In genomic region chr10:128408591-128409535, GRCm38 (mm10) we compare ENCODE assay signal across 8 mouse cellular contexts. TPM values are rescaled to one million over a fixed set of nuclear protein-coding genes. Genes with fewer than 3 reads are reported as not detected.
DNase-seq lines count a peak whose midpoint lies in the region; ATAC-seq and TF ChIP-seq lines count a peak whose summit lies in the region.

No protein-coding gene starts in this region.

- no peak for TF ChIP-seq CTCF in lung, adult 2 months (IDR thresholded peaks at IDR 0.05; ENCODE audit: insufficient read depth, low read length)
- TF ChIP-seq CTCF in brain, embryonic 14.5 days (IDR thresholded peaks at IDR 0.05; ENCODE audit: borderline replicate concordance, extremely low read depth, insufficient read depth, insufficient read length): no peak
- 0 out of 2 replicates have a peak, but pooled peaks have one; percentile 3 for TF ChIP-seq CTCF in layer of hippocampus, adult 2 months (conservative IDR thresholded peaks at IDR 0.05)

- DNase-seq in lung, adult 2 months: no peak
- no peak for DNase-seq in lung, postnatal 4 days
- peak; percentile 86 for DNase-seq in brain, embryonic 14.5 days (ENCODE audit: low read depth)
- DNase-seq in layer of hippocampus, adult 2 months (ENCODE audit: low spot score in 2 of 2): peak; percentile 32 to 57
- peak; percentile 7 for DNase-seq in lung, postnatal 14 days
- DNase-seq in splenic B cell, adult 2 months (ENCODE audit: low read depth, low spot score): peak; percentile 23
- no peak for DNase-seq in yolk sac, embryonic 10.5 days (ENCODE audit: low spot score)

- H3K4me2 ChIP-seq in forebrain, embryonic 16.5 days (ENCODE audit: low read length): peak overlapping the region; percentile 88

- peak overlapping the region; percentile 90 for H3K27ac ChIP-seq in forebrain, embryonic 16.5 days (ENCODE audit: low read length)
- peak overlapping the region; percentile 96 for H3K27ac ChIP-seq in layer of hippocampus, adult 2 months

- TF ChIP-seq POLR2A in lung, adult 2 months (IDR thresholded peaks at IDR 0.05; ENCODE audit: borderline replicate concordance, extremely low read depth, low read depth, low read length): no peak
- peak; percentile 7; the same call in 1 of the 2 replicates for TF ChIP-seq POLR2A in brain, embryonic 14.5 days (IDR thresholded peaks at IDR 0.05; ENCODE audit: borderline replicate concordance, extremely low read depth, insufficient read depth, insufficient read length, poor library complexity, severe bottlenecking)

- peak overlapping the region; percentile 89 for H3K9ac ChIP-seq in forebrain, embryonic 16.5 days (replicated peaks; ENCODE audit: low read depth, low read length)

- no peaks in the 10 kb centered on the region for H3K27me3 ChIP-seq in forebrain, embryonic 16.5 days (replicated peaks; ENCODE audit: control insufficient read depth, insufficient read depth, low read length)
- no peaks in the 10 kb centered on the region for H3K27me3 ChIP-seq in splenic B cell, adult 2 months (ENCODE audit: control insufficient read depth, insufficient read depth, low read length, poor library complexity, severe bottlenecking)

- peaks cover 18% of the 10 kb centered on the region for H3K4me1 ChIP-seq in lung, adult 2 months (ENCODE audit: control insufficient read depth, insufficient read depth, low read length)
- H3K4me1 ChIP-seq in forebrain, embryonic 16.5 days (replicated peaks; ENCODE audit: control insufficient read depth, insufficient read depth, low read length): peaks cover 39% of the 10 kb centered on the region

- H3K9me3 ChIP-seq in forebrain, embryonic 16.5 days (ENCODE audit: control insufficient read depth, low read length): no peaks in the 10 kb centered on the region

- peak; percentile 13 for ATAC-seq in forebrain, embryonic 16.5 days

- WGBS in lung, adult 2 months: 17% methylated on average over 35 of the region's 35 CpGs
- 17% methylated on average over 35 of the region's 35 CpGs for WGBS in forebrain, embryonic 16.5 days

- H3K4me3 ChIP-seq in lung, adult 2 months (replicated peaks; ENCODE audit: extremely low read depth, low read depth, low read length): peak overlapping the region; percentile 89
- H3K4me3 ChIP-seq in forebrain, embryonic 16.5 days (replicated peaks; ENCODE audit: low read length): peak overlapping the region; percentile 89
- H3K4me3 ChIP-seq in layer of hippocampus, adult 2 months: peak overlapping the region; percentile 97

- no peaks in the 10 kb centered on the region for H3K36me3 ChIP-seq in forebrain, embryonic 16.5 days (ENCODE audit: control insufficient read depth, insufficient read depth)
- peaks cover 6% of the 10 kb centered on the region for H3K36me3 ChIP-seq in splenic B cell, adult 2 months (ENCODE audit: control insufficient read depth, insufficient read depth, low read length, poor library complexity, severe bottlenecking)

RNA-seq across cellular contexts. Expression of gene Nabp2, which starts 2.4 kb away (rescaled TPM):
- 22.1 and 23.4 TPM in 2 replicates for polyA plus RNA-seq in lung, adult 2 months (2012; rRNA removed)
- polyA plus RNA-seq in brain, embryonic 14.5 days (2012; rRNA removed): 96.8 and 102 TPM in 2 replicates
- polyA plus RNA-seq in forebrain, embryonic 16.5 days (2015; fragmentation: Nextera tagmentation; extraction: Ambion mirVana): 139 and 147 TPM in 2 replicates
- total RNA-seq in layer of hippocampus, adult 2 months (2021): 10 to 100 TPM; 88.2 to 93.0 TPM

RNA-seq across cellular contexts. Expression of gene Rnf41, which starts 2.6 kb away (rescaled TPM):
- 24.4 and 25.5 TPM in 2 replicates for polyA plus RNA-seq in lung, adult 2 months (2012; rRNA removed)
- polyA plus RNA-seq in brain, embryonic 14.5 days (2012; rRNA removed): 73.9 and 76.9 TPM in 2 replicates
- polyA plus RNA-seq in forebrain, embryonic 16.5 days (2015; fragmentation: Nextera tagmentation; extraction: Ambion mirVana): 121 and 122 TPM in 2 replicates
- total RNA-seq in layer of hippocampus, adult 2 months (2021): 10 to 100 TPM; 69.5 to 71.8 TPM

RNA-seq across cellular contexts. Expression of gene Slc39a5, which starts 7.8 kb away (rescaled TPM):
- 0.42 TPM in 1 of 2 replicates, not detected in the other for polyA plus RNA-seq in lung, adult 2 months (2012; rRNA removed)
- polyA plus RNA-seq in brain, embryonic 14.5 days (2012; rRNA removed): 0.04 and 0.35 TPM in 2 replicates
- 0.10 and 0.25 TPM in 2 replicates for polyA plus RNA-seq in forebrain, embryonic 16.5 days (2015; fragmentation: Nextera tagmentation; extraction: Ambion mirVana)
- total RNA-seq in layer of hippocampus, adult 2 months (2021): under 1 TPM in 1 of 2 experiments, not detected in 1; 0.29 TPM

RNA-seq across cellular contexts. Expression of gene Ankrd52, which starts 31.9 kb away (rescaled TPM):
- 24.5 and 31.6 TPM in 2 replicates for polyA plus RNA-seq in lung, adult 2 months (2012; rRNA removed)
- polyA plus RNA-seq in brain, embryonic 14.5 days (2012; rRNA removed): 43.1 and 55.1 TPM in 2 replicates
- polyA plus RNA-seq in forebrain, embryonic 16.5 days (2015; fragmentation: Nextera tagmentation; extraction: Ambion mirVana): 11.3 and 13.2 TPM in 2 replicates
- 10 to 100 TPM; 50.6 to 51.6 TPM for total RNA-seq in layer of hippocampus, adult 2 months (2021)

RNA-seq across cellular contexts. Expression of gene Coq10a, which starts 40.1 kb away (rescaled TPM):
- polyA plus RNA-seq in lung, adult 2 months (2012; rRNA removed): 28.9 and 48.7 TPM in 2 replicates
- polyA plus RNA-seq in brain, embryonic 14.5 days (2012; rRNA removed): 69.0 and 90.1 TPM in 2 replicates
- 32.2 and 32.7 TPM in 2 replicates for polyA plus RNA-seq in forebrain, embryonic 16.5 days (2015; fragmentation: Nextera tagmentation; extraction: Ambion mirVana)
- 10 to 100 TPM; 48.6 to 49.2 TPM for total RNA-seq in layer of hippocampus, adult 2 months (2021)

Comparison
In these comparisons a context has a peak if more than half of its experiments do, and no peak if none do; other contexts are left out.
1. DNase-seq: peak in brain, embryonic 14.5 days (single experiment), layer of hippocampus, adult 2 months (2 of 2), lung, postnatal 14 days (single experiment) and splenic B cell, adult 2 months (single experiment); none in lung, adult 2 months (single experiment), lung, postnatal 4 days (0 of 2) and yolk sac, embryonic 10.5 days (single experiment).
2. Peak in every context shown above with its lines, with median percentiles within 50 percentile points of each other: H3K4me3 ChIP-seq.